Mouse (Mus musculus) G1E (cell line): Measurements from ENCODE around the gene Gm14305. TPM values are rescaled to one million over a fixed set of nuclear protein-coding genes. Genes with fewer than 3 reads are reported as not detected.
"Not testable (repeated sequence)": the region's sequence is repeated elsewhere in the genome, so short reads cannot be mapped to it uniquely, and the experiment has no call there.

Source experiments
- ATAC-seq: 2 replicates; pipeline ENCODE4 v1.8.0; 2016; ENCODE audit warnings: mild to moderate bottlenecking; ENCODE audit not compliant: insufficient number of reproducible peaks, poor library complexity, low FRiP score, severe bottlenecking; ENCODE audit errors: extremely low read depth
- DNase-seq: peaks from one replicate; pipeline ENCODE4 v3.0.0; 2012; ENCODE audit warnings: low spot score
- H3K27me3 ChIP-seq: 2 replicates; pipeline ENCODE4 v1.6.1; 2012; ENCODE audit warnings: mild to moderate bottlenecking, low read length, inconsistent platforms; ENCODE audit not compliant: insufficient read depth
- H3K36me3 ChIP-seq: replicated peaks from 2 replicates; pipeline ENCODE3; 2012; ENCODE audit warnings: mild to moderate bottlenecking, inconsistent platforms
- H3K4me1 ChIP-seq: 2 replicates; pipeline ENCODE4 v1.6.1; 2012; ENCODE audit warnings: low read depth, low read length, inconsistent platforms, mixed read lengths; ENCODE audit not compliant: insufficient read depth
- H3K4me3 ChIP-seq: 2 replicates; pipeline ENCODE4 v1.5.1; 2012; ENCODE audit warnings: low read depth, mild to moderate bottlenecking, inconsistent platforms, low read length, moderate library complexity, mixed read lengths
- H3K9me3 ChIP-seq: replicated peaks from 2 replicates; pipeline ENCODE4 v1.6.1; 2012; ENCODE audit warnings: inconsistent platforms
- polyA plus RNA-seq: library from polyadenylated mRNA; stranded (reverse); fragments of >175 nt; gene quantifications from 2 replicates; pipeline ENCODE4 v1.2.3, GENCODE M21; 2012
- total RNA-seq, 2 experiments: library from RNA; stranded (forward) in 1 of 2; stranded (reverse) in 1 of 2; fragments of 200-1000 nt in 1 of 2; fragments of >200 nt in 1 of 2; fragmentation: Nextera tagmentation in 1 of 2; gene quantifications; 2 replicates each; pipeline ENCODE4 v1.2.3; 2014 to 2017

Gm14305 gene
- 27.8 and 42.1 TPM in 2 replicates for total RNA-seq (2014; fragmentation: Nextera tagmentation)
- 19.8 and 20.5 TPM in 2 replicates for total RNA-seq (2017)
- polyA plus RNA-seq = 1.8 and 2.5 TPM in 2 replicates

GRCm38 (mm10) chr2:176708051-176708450, at the start of gene Gm14305:
TSS of gene Gm14305 (plus strand) at chr2:176708328.
- not testable (repeated sequence) for DNase-seq, ATAC-seq
- peak within 1 kb of the TSS; percentile 70 for H3K4me3 ChIP-seq

GRCm38 (mm10) chr2:176670222-176670621, 37.9 kb upstream of the Gm14305 start, which contains the start of gene Zfp973:
TSS of gene Zfp973 (plus strand) at chr2:176670522.
- H3K4me3 ChIP-seq, H3K4me1 ChIP-seq, DNase-seq, H3K9me3 ChIP-seq, H3K36me3 ChIP-seq, H3K27me3 ChIP-seq, ATAC-seq: not testable (repeated sequence)

More at GRCm38 (mm10) chr2:176708051-176708450, at the start of gene Gm14305:
- H3K36me3 ChIP-seq, H3K4me1 ChIP-seq, H3K9me3 ChIP-seq, H3K27me3 ChIP-seq: not testable (repeated sequence)

Other genes with a start within 250 kb of the Gm14305 start
- gene Gm14434, start 221.5 kb upstream of the Gm14305 start, total RNA-seq (2014; fragmentation: Nextera tagmentation) = 4.9 TPM in 1 of 2 replicates, not detected in the other
- 6.0 and 6.1 TPM in 2 replicates for gene Gm14434, start 221.5 kb upstream of the Gm14305 start, total RNA-seq (2017)
- gene Gm14434, start 221.5 kb upstream of the Gm14305 start, polyA plus RNA-seq = 0.08 and 0.12 TPM in 2 replicates
- 2.7 TPM in 1 of 2 replicates, not detected in the other for gene Zfp967, start 187.3 kb upstream of the Gm14305 start, total RNA-seq (2014; fragmentation: Nextera tagmentation)
- not detected in 2 replicates for gene Zfp967, start 187.3 kb upstream of the Gm14305 start, total RNA-seq (2017)
- gene Zfp967, start 187.3 kb upstream of the Gm14305 start, polyA plus RNA-seq = 0.13 and 0.18 TPM in 2 replicates
- 24.2 and 32.7 TPM in 2 replicates for gene Gm14308, start 72.0 kb upstream of the Gm14305 start, total RNA-seq (2014; fragmentation: Nextera tagmentation)
- 2.2 and 15.3 TPM in 2 replicates for gene Gm14308, start 72.0 kb upstream of the Gm14305 start, total RNA-seq (2017)
- 1.5 and 2.2 TPM in 2 replicates for gene Gm14308, start 72.0 kb upstream of the Gm14305 start, polyA plus RNA-seq
- 31.9 and 40.3 TPM in 2 replicates for gene Zfp973, start 37.8 kb upstream of the Gm14305 start, total RNA-seq (2014; fragmentation: Nextera tagmentation)
- gene Zfp973, start 37.8 kb upstream of the Gm14305 start, total RNA-seq (2017) = 27.0 and 28.1 TPM in 2 replicates
- 1.3 and 1.9 TPM in 2 replicates for gene Zfp973, start 37.8 kb upstream of the Gm14305 start, polyA plus RNA-seq
- gene Gm14295, start 90.3 kb downstream of the Gm14305 start, total RNA-seq (2014; fragmentation: Nextera tagmentation) = 36.6 and 39.1 TPM in 2 replicates
- gene Gm14295, start 90.3 kb downstream of the Gm14305 start, total RNA-seq (2017) = 22.0 and 26.1 TPM in 2 replicates
- 0.50 and 0.76 TPM in 2 replicates for gene Gm14295, start 90.3 kb downstream of the Gm14305 start, polyA plus RNA-seq
- gene Gm14408, start 122.8 kb downstream of the Gm14305 start, total RNA-seq (2014; fragmentation: Nextera tagmentation) = not detected in 2 replicates
- gene Gm14408, start 122.8 kb downstream of the Gm14305 start, total RNA-seq (2017) = not detected in 2 replicates
- not detected in 2 replicates for gene Gm14408, start 122.8 kb downstream of the Gm14305 start, polyA plus RNA-seq
- gene Gm14296, start 219.5 kb downstream of the Gm14305 start, total RNA-seq (2014; fragmentation: Nextera tagmentation) = 26.2 and 26.5 TPM in 2 replicates
- gene Gm14296, start 219.5 kb downstream of the Gm14305 start, total RNA-seq (2017) = 7.2 and 8.1 TPM in 2 replicates
- gene Gm14296, start 219.5 kb downstream of the Gm14305 start, polyA plus RNA-seq = 0.62 and 0.76 TPM in 2 replicates